Mouse (Mus musculus): Measurements from ENCODE around the gene Sds.

- TF ChIP-seq CTCF (conservative IDR thresholded peaks at IDR 0.05; ENCODE audit: low read length) (no peak), POU5F1 (IDR thresholded peaks at IDR 0.05; ENCODE audit: borderline replicate concordance, low read length) (no peak)
Measured at GRCm38 (mm10) chr5:120517552-120517951, 41.2 kb downstream of the Sds start.

All from E14TG2a.4 (cell line).